Mouse (Mus musculus) testis, adult 2 months (tissue): ENCODE results near the gene Klhl11.

Source experiments
- CTCF ChIP-seq: fragments of 200-500 bp; IDR thresholded peaks from 2 replicates; pipeline ENCODE4 v1.5.1; 2012; ENCODE audit warnings: low read depth, mild to moderate bottlenecking, inconsistent platforms, low read length, moderate library complexity; ENCODE audit not compliant: control insufficient read depth, insufficient read depth, insufficient replicate concordance
- POLR2A ChIP-seq: fragments of 200-500 bp; IDR thresholded peaks from 2 replicates; pipeline ENCODE4 v1.6.1; 2012; ENCODE audit warnings: low read depth, mild to moderate bottlenecking, inconsistent platforms, low read length, moderate library complexity; ENCODE audit not compliant: control insufficient read depth

DNA sequence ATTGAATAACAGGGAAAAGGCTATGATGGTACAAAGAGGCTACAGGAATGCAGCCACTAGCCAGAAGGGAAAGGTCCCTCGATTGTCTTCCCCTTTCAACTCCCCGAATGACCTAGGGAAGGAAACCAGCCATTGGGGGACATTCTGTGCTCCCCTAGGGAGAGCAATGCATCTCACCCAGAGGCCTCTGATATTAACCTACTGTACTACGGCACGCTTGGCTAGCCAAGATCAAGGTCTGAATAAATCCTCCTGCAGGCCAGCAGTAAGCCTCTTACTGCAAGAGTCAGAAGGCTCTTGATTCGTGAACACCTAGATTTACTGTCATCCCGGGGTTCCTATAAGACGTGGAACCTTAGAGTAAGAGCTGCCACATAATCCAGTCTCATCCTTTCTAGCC, 28.1 kb upstream of the Klhl11 start:
- TF ChIP-seq POLR2A (no peak), CTCF (no peak)
